Mouse (Mus musculus) CH12.LX (cell line): ENCODE measurements around the gene Dtnbp1. TPM values are rescaled to one million over a fixed set of nuclear protein-coding genes. Genes with fewer than 3 reads are reported as not detected.

ENCODE experiments used
- DNase-seq: peaks from one replicate; pipeline ENCODE4 v3.0.0-alpha.2; 2013; ENCODE audit errors: extremely low read depth
- H3K27ac ChIP-seq: 2 replicates; pipeline ENCODE4 v1.5.1; 2012; ENCODE audit warnings: low read depth, mild to moderate bottlenecking, control low read depth, moderate library complexity; ENCODE audit not compliant: insufficient read depth
- H3K27me3 ChIP-seq: replicated peaks from 2 replicates; pipeline ENCODE3; 2012; ENCODE audit warnings: inconsistent platforms
- H3K36me3 ChIP-seq, 2 experiments: replicated peaks in 1 of 2; 2 replicates each; pipeline versions ENCODE3 to v1.6.1; 2012; ENCODE audit warnings: inconsistent platforms in 1 of 2, low read length in 1 of 2, mild to moderate bottlenecking in 1 of 2, mixed read lengths in 1 of 2, moderate library complexity in 1 of 2; ENCODE audit not compliant: control insufficient read depth in 1 of 2, insufficient read depth in 1 of 2
- H3K4me1 ChIP-seq, 2 experiments: 2 replicates each; pipeline ENCODE4 v1.6.1; 2012; ENCODE audit warnings: inconsistent platforms in 1 of 2, moderate library complexity in 1 of 2; ENCODE audit not compliant: insufficient read depth in 2 of 2, control insufficient read depth in 1 of 2
- H3K4me2 ChIP-seq: 2 replicates; pipeline ENCODE4 v1.6.1; 2012; ENCODE audit warnings: low read depth, mild to moderate bottlenecking, control low read depth; ENCODE audit not compliant: poor library complexity, insufficient read depth, severe bottlenecking
- H3K4me3 ChIP-seq, 3 experiments: fragments of 150-350 bp in 1 of 3; sonication (generic) in 1 of 3; replicated peaks in 1 of 3; 2 replicates each; pipeline versions ENCODE3 to v1.5.1; 2011 to 2012; ENCODE audit warnings: low read depth in 2 of 3, low read length in 2 of 3, mild to moderate bottlenecking in 2 of 3, moderate library complexity in 2 of 3, control low read depth in 1 of 3, improper control_type of control experiment in 1 of 3, inconsistent platforms in 1 of 3, mixed read lengths in 1 of 3; ENCODE audit not compliant: poor library complexity in 1 of 3
- H3K79me2 ChIP-seq: replicated peaks from 2 replicates; pipeline ENCODE4 v1.6.1; 2012; ENCODE audit warnings: mild to moderate bottlenecking, moderate library complexity; ENCODE audit not compliant: control insufficient read depth, poor library complexity, insufficient read depth, severe bottlenecking; ENCODE audit errors: extremely low read depth
- H3K9ac ChIP-seq: 2 replicates; pipeline ENCODE4 v1.6.1; 2012; ENCODE audit warnings: low read depth, mild to moderate bottlenecking, control low read depth, moderate library complexity; ENCODE audit not compliant: insufficient read depth
- H3K9me3 ChIP-seq: replicated peaks from 2 replicates; pipeline ENCODE3; 2012; ENCODE audit warnings: low read length, inconsistent platforms, mixed read lengths
- BHLHE40 ChIP-seq: IDR thresholded peaks from 2 replicates; pipeline ENCODE4 v1.6.1; 2011; ENCODE audit warnings: mild to moderate bottlenecking, low read depth, low read length, improper control_type of control experiment
- CHD2 ChIP-seq: IDR thresholded peaks from 2 replicates; pipeline ENCODE4 v1.6.1; 2011; ENCODE audit warnings: low read length, improper control_type of control experiment
- CTCF ChIP-seq, 2 experiments: IDR thresholded peaks in 1 of 2; conservative IDR thresholded peaks in 1 of 2; 2 replicates each; pipeline ENCODE4 v1.5.1; 2011 to 2012; ENCODE audit warnings: low read depth in 2 of 2, low read length in 2 of 2, improper control_type of control experiment in 1 of 2, inconsistent platforms in 1 of 2, mild to moderate bottlenecking in 1 of 2, moderate library complexity in 1 of 2
- E2F4 ChIP-seq: IDR thresholded peaks from 2 replicates; pipeline ENCODE4 v1.6.1; 2011; ENCODE audit warnings: low read depth, low read length, improper control_type of control experiment; ENCODE audit not compliant: insufficient replicate concordance
- ELF1 ChIP-seq: IDR thresholded peaks from 2 replicates; pipeline ENCODE4 v1.6.1; 2014; ENCODE audit warnings: low read depth, mild to moderate bottlenecking, inconsistent platforms, low read length, improper control_type of control experiment
- EP300 ChIP-seq: IDR thresholded peaks from 2 replicates; pipeline ENCODE4 v1.6.1; 2011; ENCODE audit warnings: low read length, improper control_type of control experiment
- HCFC1 ChIP-seq: IDR thresholded peaks from 2 replicates; pipeline ENCODE4 v1.6.1; 2012; ENCODE audit warnings: low read depth, mild to moderate bottlenecking, inconsistent platforms, low read length, improper control_type of control experiment
- JUN ChIP-seq: IDR thresholded peaks from 2 replicates; pipeline ENCODE4 v1.6.1; 2011; ENCODE audit warnings: low read depth, mild to moderate bottlenecking, low read length, improper control_type of control experiment, moderate library complexity; ENCODE audit not compliant: insufficient read depth
- JUND ChIP-seq: conservative IDR thresholded peaks from 2 replicates; pipeline ENCODE4 v1.6.1; 2011; ENCODE audit warnings: low read depth, low read length, improper control_type of control experiment
- MAFK ChIP-seq: IDR thresholded peaks from 2 replicates; pipeline ENCODE4 v1.6.1; 2011; ENCODE audit warnings: low read length, improper control_type of control experiment; ENCODE audit not compliant: insufficient replicate concordance
- MAZ ChIP-seq: IDR thresholded peaks from 2 replicates; pipeline ENCODE4 v1.6.1; 2012; ENCODE audit warnings: low read depth, mild to moderate bottlenecking, inconsistent platforms, low read length, improper control_type of control experiment, moderate library complexity
- MYC ChIP-seq: IDR thresholded peaks from 2 replicates; pipeline ENCODE4 v1.6.1; 2011; ENCODE audit warnings: low read depth, mild to moderate bottlenecking, improper control_type of control experiment, low read length
- POLR2A ChIP-seq: IDR thresholded peaks from 2 replicates; pipeline ENCODE4 v1.6.1; 2011; ENCODE audit warnings: low read depth, mild to moderate bottlenecking, improper control_type of control experiment, low read length
- RCOR1 ChIP-seq: conservative IDR thresholded peaks from 2 replicates; pipeline ENCODE4 v1.6.1; 2012; ENCODE audit warnings: low read depth, mild to moderate bottlenecking, inconsistent platforms, low read length, improper control_type of control experiment
- SMC3 ChIP-seq: IDR thresholded peaks from 2 replicates; pipeline ENCODE4 v1.6.1; 2011; ENCODE audit warnings: low read depth, low read length, improper control_type of control experiment
- TBP ChIP-seq: conservative IDR thresholded peaks from 2 replicates; pipeline ENCODE4 v1.6.1; 2011; ENCODE audit warnings: low read depth, low read length, improper control_type of control experiment
- TCF12 ChIP-seq: IDR thresholded peaks from 2 replicates; pipeline ENCODE4 v1.6.1; 2014; ENCODE audit warnings: low read depth, mild to moderate bottlenecking, inconsistent platforms, low read length, improper control_type of control experiment
- USF2 ChIP-seq: conservative IDR thresholded peaks from 2 replicates; pipeline ENCODE4 v1.6.1; 2011; ENCODE audit warnings: low read depth, low read length, improper control_type of control experiment
- ZC3H11A ChIP-seq: IDR thresholded peaks from 2 replicates; pipeline ENCODE4 v1.6.1; 2012; ENCODE audit warnings: low read depth, mild to moderate bottlenecking, inconsistent platforms, low read length, improper control_type of control experiment
- ZKSCAN1 ChIP-seq: IDR thresholded peaks from 2 replicates; pipeline ENCODE4 v1.6.1; 2012; ENCODE audit warnings: low read depth, inconsistent platforms, low read length, improper control_type of control experiment, borderline replicate concordance
- ZNF384 ChIP-seq: IDR thresholded peaks from 2 replicates; pipeline ENCODE4 v1.6.1; 2012; ENCODE audit warnings: low read depth, low read length, improper control_type of control experiment, inconsistent platforms
- dilution Hi-C: fragments of 300-500 bp; cut with MboI; formaldehyde crosslinking; loops from 2 replicates; pipeline ENCODE4 v1.14.3; 2020; ENCODE audit warnings: low sequenced_read_pairs; ENCODE audit not compliant: extremely low pct_unique_long_range_greater_than_20kb, extremely low pct_ligation_motif_present
- in situ Hi-C: fragments of 300-500 bp; cut with MboI; formaldehyde crosslinking; loops from 3 replicates; pipeline ENCODE4 v1.14.3; 2019; ENCODE audit warnings: low sequenced_read_pairs, low pct_ligation_motif_present, low pct_unique_long_range_greater_than_20kb, mixed read lengths
- polyA plus RNA-seq: library from polyadenylated mRNA; unstranded; fragments of >175 nt; gene quantifications from 2 replicates; pipeline ENCODE4 v1.2.1, GENCODE M21; 2012; ENCODE audit warnings: low read depth; ENCODE audit not compliant: insufficient read length
- total RNA-seq, 2 experiments: library from RNA; depleted of rRNA; stranded (reverse); fragments of 300-350 nt in 1 of 2; fragments of >200 nt in 1 of 2; gene quantifications; 2 replicates each; pipeline ENCODE4 v1.2.3; 2012 to 2014

Gene Dtnbp1
- total and polyA plus RNA-seq, 3 experiments, result 32.4 to 69.2 (median 35.9) TPM

DNA sequence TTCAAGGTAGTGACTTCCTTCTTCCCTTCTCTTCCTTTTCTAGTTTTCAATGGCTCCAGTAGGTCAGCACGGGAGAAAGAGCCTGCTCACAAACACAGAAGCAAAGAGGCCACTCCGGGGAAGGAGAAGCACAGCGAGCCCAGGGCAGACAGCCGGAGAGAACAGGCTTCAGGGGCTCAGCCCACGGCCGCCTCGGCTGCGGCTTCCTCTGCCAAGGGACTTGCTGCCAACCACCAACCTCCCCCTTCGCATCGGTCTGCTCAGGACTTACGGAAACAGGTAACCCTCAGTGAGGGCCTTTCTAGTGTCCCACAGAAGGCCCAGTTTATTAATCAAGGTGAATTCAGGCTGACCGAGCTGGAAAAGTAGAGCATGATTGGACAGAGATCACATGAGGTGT lies 105.7 kb downstream of the Dtnbp1 start:
- TF ChIP-seq ZNF384, result no peak
- no peak for TF ChIP-seq POLR2A
- TF ChIP-seq, all 38 proteins: peak for 0
- Histone ChIP-seq H3K36me3 (peaks cover 6 to 65% of the 10 kb centered on the region in 2 experiments), H3K27ac (no peak overlapping the region), H3K9me3 (no peaks in the 10 kb centered on the region), H3K9ac (no peak overlapping the region), H3K4me3 (no peak overlapping the region), H3K4me1 (peaks cover 0 to 2% of the 10 kb centered on the region in 2 experiments; a peak in 1 of 4 replicates), H3K27me3 (no peaks in the 10 kb centered on the region), H3K79me2 (no peaks in the 10 kb centered on the region), H3K4me2 (no peak overlapping the region)
- DNase-seq, result no peak
- dilution Hi-C loops, result no loop called here
- in situ Hi-C loops, result no loop called here

DNA sequence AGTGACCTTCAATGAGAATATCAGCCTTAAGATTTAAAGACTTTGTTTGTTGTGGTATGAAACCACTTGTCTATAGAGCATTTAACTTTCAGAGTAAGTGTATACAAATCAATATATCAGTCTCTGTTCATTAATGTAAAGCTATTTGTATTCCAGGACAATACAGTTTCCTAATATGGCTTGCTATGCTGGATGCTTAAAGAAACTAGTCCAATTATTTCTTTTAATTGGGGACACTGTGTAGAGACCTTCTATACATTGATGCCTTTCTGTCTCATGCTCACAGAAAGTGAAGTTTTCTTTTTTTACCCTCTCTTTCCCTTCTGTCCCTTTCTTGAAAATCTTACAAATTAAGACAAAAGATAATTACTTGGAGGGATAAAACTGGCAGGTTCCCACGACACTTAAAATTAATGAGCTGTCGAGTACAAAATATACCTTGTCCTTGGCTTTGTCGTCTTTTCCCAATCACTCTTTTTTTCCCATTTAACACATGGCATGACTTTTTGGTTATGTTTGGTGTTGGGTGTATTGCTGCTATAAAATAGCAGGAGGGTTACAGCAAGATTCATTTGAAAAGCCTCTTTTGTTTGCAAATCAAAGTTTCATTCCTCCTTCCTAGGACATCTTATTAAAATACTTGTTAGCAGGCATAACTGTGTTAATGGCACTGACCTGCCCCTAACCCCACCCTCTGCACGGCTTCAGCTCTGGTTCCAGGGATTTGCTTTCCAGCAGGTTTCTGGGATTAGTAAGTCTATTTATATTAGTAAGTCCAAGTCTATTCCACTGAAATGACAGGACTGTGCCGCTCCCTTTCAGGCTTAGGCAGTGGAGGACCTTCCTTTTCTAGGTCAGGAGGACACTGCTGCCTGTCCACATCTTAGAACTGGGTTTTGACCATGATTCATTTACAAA lies 109.9 kb downstream of the Dtnbp1 start:
- in situ Hi-C loops (no loop called here), dilution Hi-C loops (no loop called here)
- H3K27me3 ChIP-seq, result no peaks in the 10 kb centered on the region
- H3K4me2 ChIP-seq, result no peak overlapping the region
- no peak overlapping the region for H3K9ac ChIP-seq
- H3K27ac ChIP-seq, result no peak overlapping the region
- DNase-seq, result no peak
- no peaks in the 10 kb centered on the region for H3K79me2 ChIP-seq
- no peaks in the 10 kb centered on the region for H3K9me3 ChIP-seq
- H3K36me3 ChIP-seq, result peaks cover 6 to 48% of the 10 kb centered on the region in 2 experiments
- H3K4me1 ChIP-seq, result peaks cover 0 to 2% of the 10 kb centered on the region in 2 experiments; a peak in 1 of 4 replicates
- no peak overlapping the region for H3K4me3 ChIP-seq
- TF ChIP-seq MAFK (no peak), CTCF (conservative IDR thresholded peaks at IDR 0.05 in 1 of 2, IDR thresholded peaks at IDR 0.05 in 1 of 2; ENCODE audit: low read depth in 2 of 2, low read length in 2 of 2) (no peak), JUN (no peak), TCF12 (no peak), ZKSCAN1 (no peak), ELF1 (no peak)

DNA sequence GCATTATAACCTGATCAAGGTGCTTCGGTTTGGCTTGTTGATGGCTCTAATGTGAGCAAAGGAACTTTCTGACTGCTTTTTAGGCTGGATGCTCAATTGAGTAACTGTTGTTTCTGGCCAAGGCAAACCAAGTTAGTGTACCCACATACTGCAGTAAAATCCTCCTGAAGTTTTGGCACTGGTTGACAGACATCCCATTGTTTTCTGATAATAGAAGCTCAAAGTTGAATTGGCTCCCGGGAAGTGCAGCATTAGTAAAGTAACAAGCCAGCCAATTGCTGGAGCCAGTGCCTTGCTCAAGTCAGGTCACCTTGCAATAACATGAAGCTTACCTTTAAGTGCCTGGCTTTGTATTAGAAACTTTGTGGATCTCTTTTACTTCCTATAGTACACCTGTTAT lies 111.3 kb downstream of the Dtnbp1 start:
- peaks cover 0 to 2% of the 10 kb centered on the region in 2 experiments; a peak in 1 of 4 replicates for H3K4me1 ChIP-seq
- peaks cover 0 to 46% of the 10 kb centered on the region in 2 experiments for H3K36me3 ChIP-seq
- no peak for DNase-seq
- no peaks in the 10 kb centered on the region for H3K79me2 ChIP-seq
- H3K4me2 ChIP-seq, result no peak overlapping the region
- TF ChIP-seq CHD2 (no peak), BHLHE40 (no peak), JUN (no peak), MYC (no peak), ZNF384 (no peak), HCFC1 (no peak), SMC3 (no peak), JUND (no peak), MAZ (no peak), TBP (no peak), POLR2A (no peak), CTCF (conservative IDR thresholded peaks at IDR 0.05 in 1 of 2, IDR thresholded peaks at IDR 0.05 in 1 of 2; ENCODE audit: low read depth in 2 of 2, low read length in 2 of 2) (no peak), EP300 (no peak), USF2 (no peak), RCOR1 (no peak), E2F4 (no peak), ZC3H11A (no peak)
- TF ChIP-seq, all 38 proteins: peak for 0
- Histone ChIP-seq H3K9ac (no peak overlapping the region), H3K27me3 (no peaks in the 10 kb centered on the region), H3K9me3 (no peaks in the 10 kb centered on the region), H3K4me3 (no peak overlapping the region), H3K27ac (no peak overlapping the region)
- dilution Hi-C loops (no loop called here), in situ Hi-C loops (no loop called here)
